Mouse (Mus musculus) megakaryocyte, embryonic 14.5 days (primary cell): ENCODE results near the gene Gtf2ird1.
"Not testable (repeated sequence)": the region's sequence is repeated elsewhere in the genome, so short reads cannot be mapped to it uniquely, and the experiment has no call there.

Experiments used
- FLI1 ChIP-seq: IDR thresholded peaks from 2 replicates; pipeline ENCODE4 v1.6.1; 2012; ENCODE audit warnings: low read length, inconsistent platforms, mixed read lengths
- GATA1 ChIP-seq: IDR thresholded peaks from 3 replicates; pipeline ENCODE4 v1.6.1; 2012; ENCODE audit warnings: mixed read lengths, low read length, inconsistent platforms, borderline replicate concordance

- not testable (repeated sequence) for TF ChIP-seq GATA1, FLI1
Observed at GRCm38 (mm10) chr5:134343530-134343929, 113.0 kb downstream of the Gtf2ird1 start.
